Mouse (Mus musculus) liver, embryonic 16.5 days (tissue): ENCODE data around the gene Rasgef1b. TPM values are rescaled to one million over a fixed set of nuclear protein-coding genes. Genes with fewer than 3 reads are reported as not detected.

Experiments used
- ATAC-seq: fragments of 200-750 bp; cut with Nextera tagmentation; 2 replicates; pipeline ENCODE4 v1.8.0; 2017; ENCODE audit warnings: low read depth, mild to moderate bottlenecking, moderate number of reproducible peaks, moderate library complexity
- H3K27ac ChIP-seq: fragments of 300-500 bp; sonication (generic); 2 replicates; pipeline ENCODE4 v1.5.1; 2014; ENCODE audit warnings: mild to moderate bottlenecking, low read length
- H3K27me3 ChIP-seq: fragments of 300-500 bp; sonication (generic); 2 replicates; pipeline ENCODE4 v1.6.1; 2014; ENCODE audit warnings: low read depth, low read length, mixed read lengths; ENCODE audit not compliant: control insufficient read depth, insufficient read depth
- H3K36me3 ChIP-seq: fragments of 300-500 bp; sonication (generic); 2 replicates; pipeline ENCODE4 v1.6.1; 2014; ENCODE audit warnings: mild to moderate bottlenecking; ENCODE audit not compliant: control insufficient read depth, insufficient read depth
- H3K4me1 ChIP-seq: fragments of 300-500 bp; sonication (generic); 2 replicates; pipeline ENCODE4 v1.6.1; 2014; ENCODE audit warnings: low read depth, low read length, mixed read lengths; ENCODE audit not compliant: control insufficient read depth
- H3K4me2 ChIP-seq: fragments of 300-500 bp; sonication (generic); 2 replicates; pipeline ENCODE4 v1.6.1; 2014; ENCODE audit warnings: low read depth, low read length, mixed read lengths
- H3K4me3 ChIP-seq: fragments of 300-500 bp; sonication (generic); 2 replicates; pipeline ENCODE4 v1.5.1; 2014; ENCODE audit warnings: low read depth, mild to moderate bottlenecking, low read length
- H3K9ac ChIP-seq: fragments of 300-500 bp; sonication (generic); 2 replicates; pipeline ENCODE4 v1.6.1; 2014; ENCODE audit warnings: low read depth, low read length
- H3K9me3 ChIP-seq: fragments of 300-500 bp; sonication (generic); replicated peaks from 2 replicates; pipeline ENCODE4 v1.6.1; 2016; ENCODE audit warnings: low read length; ENCODE audit not compliant: control insufficient read depth
- WGBS: fragments of 180-500 bp; shearing (Covaris S2); extraction: QIAGEN DNeasy Blood & Tissue Kit; methylation state at CpG from one replicate; pipeline ENCODE4 v1.1.7; 2014; ENCODE audit not compliant: insufficient replicate concordance; 5-methylcytosine and 5-hydroxymethylcytosine counted together
- polyA plus RNA-seq: library from polyadenylated mRNA; unstranded; fragments of >200 nt; fragmentation: Nextera tagmentation; extraction: Ambion mirVana; gene quantifications from 2 replicates; pipeline ENCODE4 v1.2.1, GENCODE M21; 2015

The Rasgef1b gene
- polyA plus RNA-seq, 1 experiment from 2014 or later = 11.5 TPM

DNA sequence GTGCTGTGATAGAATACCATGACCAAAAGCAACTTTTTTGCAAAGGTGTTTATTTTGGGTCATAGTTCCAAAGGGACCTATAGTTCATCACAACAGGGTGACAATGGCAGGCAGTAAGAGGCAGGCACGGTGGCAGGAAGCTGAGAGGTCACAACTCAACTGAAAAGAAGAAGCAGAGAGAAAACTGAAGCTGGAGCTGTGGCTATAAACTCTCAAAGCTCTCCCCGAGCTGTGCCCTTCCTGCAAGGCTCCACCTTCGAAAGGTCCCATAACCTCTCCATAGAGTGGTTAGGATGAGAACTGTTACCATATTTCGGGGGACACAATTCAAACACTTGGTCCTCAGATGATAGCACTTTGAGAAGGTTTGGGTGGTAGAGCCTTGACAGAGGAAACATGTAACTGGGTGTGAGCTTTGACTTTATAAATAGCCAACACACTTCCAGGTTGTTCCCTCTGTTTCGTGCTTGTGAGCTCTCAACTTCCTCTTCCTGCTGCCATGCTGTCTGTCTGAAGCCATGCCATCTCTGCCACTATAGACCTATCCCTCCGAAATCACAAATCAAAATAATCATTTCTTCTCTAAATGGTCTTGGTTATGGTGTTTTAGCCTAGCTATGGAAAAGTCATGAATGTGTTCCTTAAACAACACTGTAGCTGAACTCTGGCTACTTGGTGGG, 240.2 kb downstream of the Rasgef1b start:
- ATAC-seq = no peak
- Histone ChIP-seq H3K27me3 (no peaks in the 10 kb centered on the region), H3K9me3 (no peaks in the 10 kb centered on the region), H3K27ac (no peak overlapping the region), H3K36me3 (no peaks in the 10 kb centered on the region), H3K4me1 (no peaks in the 10 kb centered on the region), H3K4me3 (no peak overlapping the region), H3K9ac (no peak overlapping the region), H3K4me2 (no peak overlapping the region)
- WGBS = 39% methylated on average over 6 of the region's 6 CpGs

- WGBS = 62% methylated on average over 5 of the region's 5 CpGs
These were observed 241.6 kb downstream of the Rasgef1b start for GRCm38 (mm10) chr5:99487009-99487858.

GRCm38 (mm10) chr5:99483162-99483561, 245.7 kb downstream of the Rasgef1b start:
- Histone ChIP-seq H3K9ac (no peak overlapping the region), H3K4me2 (no peak overlapping the region), H3K4me3 (no peak overlapping the region), H3K27ac (no peak overlapping the region), H3K9me3 (no peaks in the 10 kb centered on the region), H3K36me3 (no peaks in the 10 kb centered on the region), H3K27me3 (no peaks in the 10 kb centered on the region), H3K4me1 (peaks cover 11% of the 10 kb centered on the region)
- WGBS = 63% methylated on average over 5 of the region's 5 CpGs
- ATAC-seq = no peak

More at GRCm38 (mm10) chr5:99487009-99487858, 241.6 kb downstream of the Rasgef1b start:
- Histone ChIP-seq H3K4me3 (no peak overlapping the region), H3K9ac (no peak overlapping the region), H3K27me3 (no peaks in the 10 kb centered on the region), H3K4me2 (no peak overlapping the region), H3K4me1 (no peaks in the 10 kb centered on the region; the same call in 1 of the 2 replicates), H3K36me3 (no peaks in the 10 kb centered on the region), H3K9me3 (no peaks in the 10 kb centered on the region), H3K27ac (no peak overlapping the region)
- ATAC-seq = no peak

DNA sequence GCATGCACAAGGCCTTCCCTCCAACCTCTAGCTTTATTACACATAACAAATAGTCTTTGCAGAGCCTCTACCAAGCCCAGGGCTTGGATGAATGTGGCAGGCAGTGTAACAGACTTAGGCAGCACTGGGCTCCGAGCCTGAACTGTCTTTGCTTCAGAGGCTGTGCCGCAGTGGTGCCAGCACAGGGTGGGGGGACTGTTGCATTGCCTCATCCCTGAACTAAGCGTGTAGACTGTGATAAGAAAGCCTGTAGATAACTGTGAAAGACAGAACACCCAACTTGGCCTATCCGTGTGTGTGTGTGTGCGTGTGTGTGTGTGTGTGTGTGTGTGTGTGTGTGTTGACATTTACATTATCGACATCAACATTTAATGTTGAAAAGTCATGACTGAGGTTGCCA, 246.3 kb downstream of the Rasgef1b start:
- ATAC-seq = peak; percentile 75

GRCm38 (mm10) chr5:99482016-99482415, 246.8 kb downstream of the Rasgef1b start:
- H3K9me3 ChIP-seq = no peaks in the 10 kb centered on the region
- no peak overlapping the region for H3K27ac ChIP-seq
- no peaks in the 10 kb centered on the region for H3K27me3 ChIP-seq
- 73% methylated on average over 7 of the region's 7 CpGs for WGBS
- no peak for ATAC-seq
- H3K36me3 ChIP-seq = no peaks in the 10 kb centered on the region
- H3K9ac ChIP-seq = no peak overlapping the region
- H3K4me1 ChIP-seq = peaks cover 11% of the 10 kb centered on the region
- H3K4me2 ChIP-seq = no peak overlapping the region
- H3K4me3 ChIP-seq = no peak overlapping the region

More for the DNA sequence above, 246.3 kb downstream of the Rasgef1b start:
- Histone ChIP-seq H3K27me3 (no peaks in the 10 kb centered on the region), H3K27ac (no peak overlapping the region), H3K36me3 (no peaks in the 10 kb centered on the region), H3K4me2 (no peak overlapping the region), H3K9me3 (no peaks in the 10 kb centered on the region), H3K4me3 (no peak overlapping the region), H3K9ac (no peak overlapping the region), H3K4me1 (peaks cover 11% of the 10 kb centered on the region)
- WGBS = 28% methylated on average over 6 of the region's 6 CpGs

DNA sequence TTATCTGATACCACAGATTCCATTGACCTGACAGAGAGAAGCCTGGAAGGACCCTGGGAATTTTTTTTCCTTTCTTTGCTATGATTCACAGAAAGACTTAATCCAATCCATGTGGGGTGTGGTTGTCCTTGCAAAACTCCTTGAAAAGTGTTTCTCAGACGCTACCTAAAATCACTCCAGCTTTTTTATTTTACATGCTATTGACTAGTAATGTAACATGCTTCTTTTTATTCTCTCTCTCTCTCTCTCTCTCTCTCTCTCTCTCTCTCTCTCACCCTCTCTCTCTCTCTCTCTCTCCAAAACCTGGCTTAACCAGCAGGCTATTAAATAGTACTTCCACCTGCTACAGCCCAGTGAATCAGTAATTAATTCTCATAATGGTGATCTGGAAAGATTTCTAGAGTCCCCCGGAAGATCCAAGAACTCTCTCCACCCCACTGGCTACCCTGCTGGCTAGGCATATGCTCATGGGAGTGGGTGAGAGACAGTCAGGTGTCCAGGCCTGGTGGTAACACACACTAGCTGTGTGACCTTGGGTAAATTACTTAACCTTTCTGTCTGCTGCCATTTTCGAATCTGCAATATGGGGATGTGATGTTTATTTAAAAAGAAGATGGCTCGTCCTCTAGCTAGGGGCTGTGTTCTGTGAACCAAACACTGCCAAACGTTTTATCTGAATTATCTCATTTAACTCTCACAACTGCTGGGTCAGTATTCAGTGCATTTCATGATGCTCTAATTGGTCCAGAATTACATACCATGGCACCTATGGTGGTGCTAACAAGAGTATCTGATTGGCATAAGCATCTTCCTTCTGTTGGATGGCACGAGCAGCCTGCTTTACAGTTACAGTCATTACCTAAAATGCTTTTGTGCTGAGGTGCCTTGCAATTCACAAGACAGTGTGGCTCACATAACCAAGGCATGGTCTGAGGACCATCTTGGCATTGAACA, 248.5 kb downstream of the Rasgef1b start:
- peaks cover 14% of the 10 kb centered on the region for H3K4me1 ChIP-seq
- ATAC-seq = no peak
- no peak overlapping the region for H3K4me3 ChIP-seq
- H3K36me3 ChIP-seq = no peaks in the 10 kb centered on the region
- no peak overlapping the region for H3K4me2 ChIP-seq
- no peaks in the 10 kb centered on the region for H3K9me3 ChIP-seq
- no peak overlapping the region for H3K27ac ChIP-seq
- H3K27me3 ChIP-seq = no peaks in the 10 kb centered on the region
- WGBS = 64% methylated on average over 6 of the region's 6 CpGs
- no peak overlapping the region for H3K9ac ChIP-seq

- peak; percentile 55 for ATAC-seq
- H3K9me3 ChIP-seq = no peaks in the 10 kb centered on the region
- H3K4me2 ChIP-seq = peak overlapping the region; percentile 31
- H3K4me1 ChIP-seq = peaks cover 14% of the 10 kb centered on the region
- no peak overlapping the region for H3K9ac ChIP-seq
- H3K36me3 ChIP-seq = no peaks in the 10 kb centered on the region
- H3K4me3 ChIP-seq = no peak overlapping the region
- H3K27me3 ChIP-seq = no peaks in the 10 kb centered on the region
- WGBS = 7% methylated on average over 20 of the region's 20 CpGs
- no peak overlapping the region for H3K27ac ChIP-seq
These were observed 249.4 kb downstream of the Rasgef1b start for GRCm38 (mm10) chr5:99479263-99480077.

DNA sequence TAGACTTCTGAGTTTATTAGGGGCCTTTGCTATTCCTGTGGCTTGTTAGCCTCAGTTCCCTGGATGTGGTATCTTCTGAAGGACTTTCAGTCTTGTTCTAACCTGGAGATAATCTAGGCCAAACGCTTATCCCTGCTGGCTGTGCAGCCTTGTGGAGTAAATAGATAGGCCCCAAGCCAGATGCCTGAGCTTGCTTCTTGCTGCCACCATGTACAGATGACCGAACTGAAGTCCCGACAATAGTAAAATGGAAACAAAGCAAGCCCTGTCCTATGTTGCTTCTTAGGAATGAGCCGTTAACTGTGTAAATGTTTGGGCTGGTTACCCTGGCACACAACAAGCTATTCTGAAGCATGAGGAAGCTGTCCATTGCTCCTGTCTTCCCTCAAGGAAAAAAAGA, 250.1 kb downstream of the Rasgef1b start:
- H3K4me2 ChIP-seq = no peak overlapping the region
- H3K9me3 ChIP-seq = no peaks in the 10 kb centered on the region
- peaks cover 14% of the 10 kb centered on the region for H3K4me1 ChIP-seq
- H3K27me3 ChIP-seq = no peaks in the 10 kb centered on the region
- no peak overlapping the region for H3K27ac ChIP-seq
- WGBS = 32% methylated on average over 4 of the region's 4 CpGs
- H3K36me3 ChIP-seq = no peaks in the 10 kb centered on the region
- H3K4me3 ChIP-seq = no peak overlapping the region
- no peak overlapping the region; the same call in 1 of the 2 replicates for H3K9ac ChIP-seq
- peak; percentile 69 for ATAC-seq
